Mouse (Mus musculus) E14TG2a.4 (cell line): ENCODE measurements around the gene Ang5.

Experiments
- CTCF ChIP-seq: conservative IDR thresholded peaks from 2 replicates; pipeline ENCODE4 v1.5.1; 2014; ENCODE audit warnings: low read length
- NANOG ChIP-seq: IDR thresholded peaks from 2 replicates; pipeline ENCODE4 v1.6.1; 2014; ENCODE audit warnings: borderline replicate concordance, low read length, mixed read lengths
- POU5F1 ChIP-seq: IDR thresholded peaks from 2 replicates; pipeline ENCODE4 v1.6.1; 2014; ENCODE audit warnings: low read length, borderline replicate concordance

- TF ChIP-seq CTCF: peak; percentile 27; the same call in 1 of the 2 replicates
- TF ChIP-seq NANOG: no peak
- no peak for TF ChIP-seq POU5F1
These were observed 27.0 kb downstream of the Ang5 start for GRCm38 (mm10) chr14:43983897-43984296.
